Mouse (Mus musculus) macrophage (primary cell): ENCODE measurements around the gene Fam166a. TPM values are rescaled to one million over a fixed set of nuclear protein-coding genes. Genes with fewer than 3 reads are reported as not detected.

Experiments used
- H3K27ac ChIP-seq: fragments of 350-480 bp; formaldehyde crosslinking; 2 replicates; pipeline ENCODE4 v1.9.0; 2021
- H3K36me3 ChIP-seq: fragments of 350-480 bp; formaldehyde crosslinking; 2 replicates; pipeline ENCODE4 v1.9.0; 2021; ENCODE audit errors: inconsistent target
- H3K4me3 ChIP-seq: fragments of 350-480 bp; formaldehyde crosslinking; 2 replicates; pipeline ENCODE4 v1.9.0; 2021; ENCODE audit errors: inconsistent target
- H3K79me2 ChIP-seq: fragments of 350-480 bp; formaldehyde crosslinking; 2 replicates; pipeline ENCODE4 v1.9.0; 2021; ENCODE audit errors: inconsistent target
- whole genome bisulfite sequencing: methylation state at CpG from one replicate; pipeline ENCODE4 v1.1.7; 2026; ENCODE audit warnings: inconsistent platforms; ENCODE audit not compliant: missing documents; 5-methylcytosine and 5-hydroxymethylcytosine counted together
- polyA plus RNA-seq: library from polyadenylated mRNA; stranded (reverse); fragments of 250-400 nt; gene quantifications from 3 replicates; pipeline ENCODE4 v1.2.4, GENCODE M21; 2018; ENCODE audit warnings: inconsistent platforms

The Fam166a gene
- polyA plus RNA-seq, 1 experiment from 2014 or later: not detected

GRCm38 (mm10) chr2:25180478-25180903 is 38.1 kb upstream of the Fam166a start, which contains the start of gene Nrarp:
Gene Nrarp, plus strand, starts transcription at chr2:25180758.
- Histone ChIP-seq H3K79me2 (no peaks in the 10 kb centered on the region), H3K4me3 (no peak within 1 kb of the TSS), H3K27ac (no peak within 1 kb of the TSS), H3K36me3 (no peaks in the 10 kb centered on the region)
- 2% methylated on average over 35 of the region's 35 CpGs for WGBS

- WGBS: under 1% methylated on average over 83 of the region's 100 CpGs
- Histone ChIP-seq H3K4me3 (no peak overlapping the region), H3K36me3 (no peaks in the 10 kb centered on the region), H3K27ac (no peak overlapping the region), H3K79me2 (no peaks in the 10 kb centered on the region)
Measured at GRCm38 (mm10) chr2:25180973-25181890, 37.3 kb upstream of the Fam166a start.

GRCm38 (mm10) chr2:25181891-25182397 is 36.6 kb upstream of the Fam166a start:
- Histone ChIP-seq H3K27ac (no peak overlapping the region), H3K36me3 (no peaks in the 10 kb centered on the region), H3K79me2 (no peaks in the 10 kb centered on the region), H3K4me3 (no peak overlapping the region)
- 7% methylated on average over 16 of the region's 17 CpGs for WGBS

GRCm38 (mm10) chr2:25182664-25183063 is 35.9 kb upstream of the Fam166a start:
- 63% methylated on average over 6 of the region's 6 CpGs for WGBS
- H3K27ac ChIP-seq: no peak overlapping the region
- H3K79me2 ChIP-seq: no peaks in the 10 kb centered on the region
- no peak overlapping the region for H3K4me3 ChIP-seq
- H3K36me3 ChIP-seq: no peaks in the 10 kb centered on the region

GRCm38 (mm10) chr2:25183336-25183735 is 35.2 kb upstream of the Fam166a start:
- H3K4me3 ChIP-seq: no peak overlapping the region
- WGBS: 62% methylated on average over 2 of the region's 2 CpGs
- no peaks in the 10 kb centered on the region for H3K36me3 ChIP-seq
- no peak overlapping the region for H3K27ac ChIP-seq
- H3K79me2 ChIP-seq: no peaks in the 10 kb centered on the region

GRCm38 (mm10) chr2:25184496-25184895 is 34.0 kb upstream of the Fam166a start:
- no peak overlapping the region for H3K27ac ChIP-seq
- no peaks in the 10 kb centered on the region for H3K36me3 ChIP-seq
- H3K79me2 ChIP-seq: no peaks in the 10 kb centered on the region
- WGBS: 94% methylated on average over 5 of the region's 7 CpGs
- H3K4me3 ChIP-seq: no peak overlapping the region

GRCm38 (mm10) chr2:25185625-25186574 is 32.6 kb upstream of the Fam166a start:
- no peaks in the 10 kb centered on the region for H3K36me3 ChIP-seq
- no peak overlapping the region for H3K27ac ChIP-seq
- no peaks in the 10 kb centered on the region for H3K79me2 ChIP-seq
- WGBS: 6% methylated on average over 63 of the region's 64 CpGs
- H3K4me3 ChIP-seq: no peak overlapping the region

GRCm38 (mm10) chr2:25186575-25186930 is 32.0 kb upstream of the Fam166a start:
- Histone ChIP-seq H3K79me2 (no peaks in the 10 kb centered on the region), H3K4me3 (no peak overlapping the region)
- 52% methylated on average over 5 of the region's 5 CpGs for WGBS

GRCm38 (mm10) chr2:25187841-25188240 is 30.7 kb upstream of the Fam166a start:
- Histone ChIP-seq H3K27ac (no peak overlapping the region), H3K4me3 (no peak overlapping the region), H3K79me2 (peaks cover 2% of the 10 kb centered on the region), H3K36me3 (no peaks in the 10 kb centered on the region)
- WGBS: 92% methylated on average over 6 of the region's 6 CpGs

More at GRCm38 (mm10) chr2:25186575-25186930, 32.0 kb upstream of the Fam166a start:
- H3K36me3 ChIP-seq: no peaks in the 10 kb centered on the region
- H3K27ac ChIP-seq: no peak overlapping the region

GRCm38 (mm10) chr2:25193330-25193770 is 25.2 kb upstream of the Fam166a start:
- Histone ChIP-seq H3K36me3 (no peaks in the 10 kb centered on the region; the same call in 1 of the 2 replicates), H3K79me2 (peaks cover 31% of the 10 kb centered on the region), H3K4me3 (no peak overlapping the region), H3K27ac (peak overlapping the region; percentile 98)
- 0% methylated on average over 5 of the region's 6 CpGs for WGBS

GRCm38 (mm10) chr2:25194006-25194405 is 24.5 kb upstream of the Fam166a start:
- H3K36me3 ChIP-seq: no peaks in the 10 kb centered on the region; the same call in 1 of the 2 replicates
- peak overlapping the region; percentile 98 for H3K27ac ChIP-seq
- 19% methylated on average over 5 of the region's 5 CpGs for WGBS
- H3K4me3 ChIP-seq: peak overlapping the region; percentile 87; the same call in 1 of the 2 replicates
- H3K79me2 ChIP-seq: peaks cover 31% of the 10 kb centered on the region

GRCm38 (mm10) chr2:25194486-25195171 is 23.9 kb upstream of the Fam166a start:
- Histone ChIP-seq H3K4me3 (peak overlapping the region; percentile 87), H3K27ac (peak overlapping the region; percentile 98), H3K79me2 (peaks cover 31% of the 10 kb centered on the region), H3K36me3 (peaks cover 2% of the 10 kb centered on the region; the same call in 1 of the 2 replicates)
- WGBS: 8% methylated on average over 17 of the region's 17 CpGs

- Histone ChIP-seq H3K79me2 (peaks cover 31% of the 10 kb centered on the region), H3K36me3 (peaks cover 11% of the 10 kb centered on the region; the same call in 1 of the 2 replicates), H3K27ac (peak overlapping the region; percentile 98), H3K4me3 (peak overlapping the region; percentile 87)
- WGBS: under 1% methylated on average over 55 of the region's 55 CpGs
Measured at GRCm38 (mm10) chr2:25195211-25196156, 23.1 kb upstream of the Fam166a start.
